Mouse (Mus musculus) gonadal fat pad, adult 2 months (tissue): Measurements from ENCODE around the gene 1700024G13Rik. TPM values are rescaled to one million over a fixed set of nuclear protein-coding genes. Genes with fewer than 3 reads are reported as not detected.

Experiments
- DNase-seq: peaks from one replicate; pipeline ENCODE4 v3.0.0-alpha.2; 2012; ENCODE audit warnings: low read depth
- polyA plus RNA-seq: library from polyadenylated mRNA; depleted of rRNA; stranded (reverse); fragments of >200 nt; gene quantifications from 2 replicates; pipeline ENCODE4 v1.2.3, GENCODE M21; 2012; rRNA removed

The 1700024G13Rik gene
- polyA plus RNA-seq, 1 experiment: 1.2 TPM

GRCm38 (mm10) chr14:32332515-32333445 is 55.4 kb downstream of the 1700024G13Rik start:
- DNase-seq: no peak

DNA sequence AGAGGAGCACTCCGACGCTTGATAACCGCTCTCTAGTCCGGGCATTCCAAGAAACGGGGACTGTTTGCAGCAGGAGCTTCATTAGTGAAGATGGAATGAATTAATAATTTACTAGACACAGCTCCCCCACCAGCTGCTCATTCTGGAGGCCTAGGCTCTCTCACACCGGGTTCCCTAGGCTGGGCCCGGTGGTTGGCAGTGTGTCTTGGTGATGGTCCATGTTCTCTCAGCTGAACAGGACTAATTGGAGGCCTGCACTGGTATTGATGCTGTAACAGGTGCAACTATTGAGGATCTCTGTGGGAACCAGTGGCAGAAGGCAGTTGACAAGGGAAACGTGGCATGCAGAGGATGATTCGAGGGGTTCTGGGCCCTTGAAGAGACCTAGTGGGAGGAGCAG is 60.8 kb downstream of the 1700024G13Rik start:
- no peak for DNase-seq

Other genes starting within 250 kb of the 1700024G13Rik start
- gene Msmb, start 246.4 kb downstream of the 1700024G13Rik start, polyA plus RNA-seq: not detected in 2 replicates
- gene Ncoa4, start 228.5 kb downstream of the 1700024G13Rik start, polyA plus RNA-seq: 69.4 and 79.7 TPM in 2 replicates
- gene Timm23, start 186.5 kb downstream of the 1700024G13Rik start, polyA plus RNA-seq: 159 and 174 TPM in 2 replicates
- gene Parg, start 186.4 kb downstream of the 1700024G13Rik start, polyA plus RNA-seq: 4.8 and 8.9 TPM in 2 replicates
- gene Ogdhl, start 66.4 kb downstream of the 1700024G13Rik start, polyA plus RNA-seq: 9.3 and 11.7 TPM in 2 replicates
- not detected in 2 replicates for gene Slc18a3, start 76.5 kb upstream of the 1700024G13Rik start, polyA plus RNA-seq
- gene Chat, start 77.6 kb upstream of the 1700024G13Rik start, polyA plus RNA-seq: not detected in 2 replicates
- 7.6 and 8.9 TPM in 2 replicates for gene Ercc6, start 125.1 kb upstream of the 1700024G13Rik start, polyA plus RNA-seq
- gene Prrxl1, start 211.0 kb upstream of the 1700024G13Rik start, polyA plus RNA-seq: not detected in 2 replicates